Mouse (Mus musculus) stomach, postnatal 0 days (tissue): ENCODE data around the gene Taok3.

Experiments used
- CTCF ChIP-seq: IDR thresholded peaks from 2 replicates; pipeline ENCODE4 v1.5.1; 2016; ENCODE audit warnings: antibody characterized with exemption, low read depth, mild to moderate bottlenecking, moderate library complexity
- EP300 ChIP-seq: optimal IDR thresholded peaks from 2 replicates; pipeline ENCODE3; 2016; ENCODE audit warnings: antibody characterized with exemption

DNA sequence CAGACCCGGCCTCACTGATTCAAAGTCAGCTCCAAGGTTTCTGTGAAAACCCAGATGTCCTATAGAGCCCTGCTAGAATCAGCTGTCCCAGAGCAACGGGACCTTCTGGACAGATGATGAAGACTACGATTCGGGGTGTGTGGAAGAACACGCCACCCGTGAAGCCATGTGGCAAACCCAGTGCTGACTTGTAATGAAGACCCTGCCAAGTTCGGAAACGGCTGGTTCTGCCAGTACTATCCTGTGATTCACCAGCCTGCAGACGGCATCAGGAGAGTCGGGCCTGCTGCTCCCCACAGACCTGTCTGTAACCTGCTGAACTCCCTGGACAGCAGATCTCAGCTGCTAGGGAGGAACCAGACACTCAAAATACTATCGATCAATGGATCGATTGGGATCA is 15.6 kb upstream of the Taok3 start:
- TF ChIP-seq CTCF: no peak
- TF ChIP-seq EP300: no peak
